Mouse (Mus musculus) MEL (cell line): ENCODE results near the gene Slc26a9. TPM values are rescaled to one million over a fixed set of nuclear protein-coding genes. Genes with fewer than 3 reads are reported as not detected.

Experiments used
- DNase-seq: peaks from one replicate; pipeline ENCODE4 v3.0.0; 2011; ENCODE audit warnings: low read depth, low spot score
- H3K27ac ChIP-seq: 2 replicates; pipeline ENCODE4 v1.5.1; 2012; ENCODE audit warnings: low read depth, mild to moderate bottlenecking, control low read depth, low read length, moderate library complexity; ENCODE audit not compliant: control insufficient read depth
- H3K27me3 ChIP-seq, 2 experiments: fragments of 150-350 bp in 1 of 2; sonication (generic) in 1 of 2; 2 replicates each; pipeline ENCODE4 v1.6.1; 2012; ENCODE audit warnings: low read length in 2 of 2, mild to moderate bottlenecking in 2 of 2, improper control_type of control experiment in 1 of 2, moderate library complexity in 1 of 2; ENCODE audit not compliant: insufficient read depth in 2 of 2, control insufficient read depth in 1 of 2
- H3K36me3 ChIP-seq, 2 experiments: 2 replicates each; pipeline ENCODE4 v1.6.1; 2012 to 2014; ENCODE audit warnings: low read length in 2 of 2, improper control_type of control experiment in 1 of 2, inconsistent platforms in 1 of 2, mild to moderate bottlenecking in 1 of 2; ENCODE audit not compliant: insufficient read depth in 2 of 2, control insufficient read depth in 1 of 2
- H3K4me1 ChIP-seq, 2 experiments: fragments of 150-350 bp in 1 of 2; sonication (generic) in 1 of 2; 2 replicates each; pipeline ENCODE4 v1.6.1; 2012; ENCODE audit warnings: low read length in 2 of 2, improper control_type of control experiment in 1 of 2, mild to moderate bottlenecking in 1 of 2; ENCODE audit not compliant: insufficient read depth in 2 of 2, control insufficient read depth in 1 of 2
- H3K4me3 ChIP-seq, 2 experiments: fragments of 150-350 bp in 1 of 2; sonication (generic) in 1 of 2; 2 replicates each; pipeline ENCODE4 v1.5.1; 2012; ENCODE audit warnings: low read depth in 2 of 2, low read length in 2 of 2, mild to moderate bottlenecking in 2 of 2, moderate library complexity in 2 of 2, control low read depth in 1 of 2, improper control_type of control experiment in 1 of 2; ENCODE audit not compliant: control insufficient read depth in 1 of 2, insufficient read depth in 1 of 2
- H3K79me2 ChIP-seq: 2 replicates; pipeline ENCODE4 v1.6.1; 2012; ENCODE audit warnings: mild to moderate bottlenecking, low read length, moderate library complexity; ENCODE audit not compliant: control insufficient read depth, poor library complexity, insufficient read depth
- H3K9ac ChIP-seq: 2 replicates; pipeline ENCODE4 v1.6.1; 2012; ENCODE audit warnings: low read depth, mild to moderate bottlenecking, control low read depth, low read length, moderate library complexity; ENCODE audit not compliant: control insufficient read depth, poor library complexity, severe bottlenecking
- H3K9me3 ChIP-seq: fragments of 150-350 bp; sonication (generic); replicated peaks from 2 replicates; pipeline ENCODE4 v1.6.1; 2012; ENCODE audit warnings: mild to moderate bottlenecking, low read length, improper control_type of control experiment, moderate library complexity; ENCODE audit not compliant: insufficient read depth
- BHLHE40 ChIP-seq: IDR thresholded peaks from 2 replicates; pipeline ENCODE4 v1.6.1; 2012; ENCODE audit warnings: low read depth, mild to moderate bottlenecking, inconsistent platforms, low read length, improper control_type of control experiment, borderline replicate concordance
- CHD1 ChIP-seq: IDR thresholded peaks from 2 replicates; pipeline ENCODE4 v1.6.1; 2012; ENCODE audit warnings: low read depth, mild to moderate bottlenecking, inconsistent platforms, low read length, improper control_type of control experiment
- CHD2 ChIP-seq: IDR thresholded peaks from 2 replicates; pipeline ENCODE4 v1.6.1; 2011; ENCODE audit warnings: low read length, improper control_type of control experiment
- E2F4 ChIP-seq: IDR thresholded peaks from 2 replicates; pipeline ENCODE4 v1.6.1; 2011; ENCODE audit warnings: low read depth, low read length, improper control_type of control experiment, borderline replicate concordance
- EP300 ChIP-seq, 2 experiments: IDR thresholded peaks; 2 replicates each; pipeline ENCODE4 v1.6.1; 2011; ENCODE audit warnings: improper control_type of control experiment in 2 of 2, low read length in 2 of 2, low read depth in 1 of 2, mild to moderate bottlenecking in 1 of 2
- ETS1 ChIP-seq: IDR thresholded peaks from 2 replicates; pipeline ENCODE4 v1.6.1; 2012; ENCODE audit warnings: low read depth, mild to moderate bottlenecking, inconsistent platforms, low read length, improper control_type of control experiment, moderate library complexity
- GATA1 ChIP-seq: IDR thresholded peaks from 2 replicates; pipeline ENCODE4 v1.6.1; 2011; ENCODE audit warnings: low read depth, low read length, improper control_type of control experiment
- KAT2A ChIP-seq: conservative IDR thresholded peaks from 2 replicates; pipeline ENCODE4 v1.6.1; 2012; ENCODE audit warnings: low read depth, low read length, improper control_type of control experiment, inconsistent platforms
- MAX ChIP-seq: IDR thresholded peaks from 2 replicates; pipeline ENCODE4 v1.6.1; 2011; ENCODE audit warnings: low read length, improper control_type of control experiment
- MEF2A ChIP-seq: IDR thresholded peaks from 2 replicates; pipeline ENCODE4 v1.6.1; 2014; ENCODE audit warnings: low read depth, mild to moderate bottlenecking, inconsistent platforms, low read length, improper control_type of control experiment; ENCODE audit not compliant: poor library complexity, insufficient replicate concordance, severe bottlenecking; ENCODE audit errors: extremely low read depth
- MYB ChIP-seq: IDR thresholded peaks from 2 replicates; pipeline ENCODE4 v1.6.1; 2011; ENCODE audit warnings: mild to moderate bottlenecking, low read depth, low read length, improper control_type of control experiment
- NELFE ChIP-seq: IDR thresholded peaks from 2 replicates; pipeline ENCODE4 v1.6.1; 2011; ENCODE audit warnings: low read depth, low read length, improper control_type of control experiment
- RAD21 ChIP-seq: IDR thresholded peaks from 2 replicates; pipeline ENCODE4 v1.6.1; 2011; ENCODE audit warnings: mild to moderate bottlenecking, low read depth, low read length, improper control_type of control experiment
- SIN3A ChIP-seq: IDR thresholded peaks from 2 replicates; pipeline ENCODE4 v1.6.1; 2012; ENCODE audit warnings: low read length, improper control_type of control experiment, inconsistent platforms
- USF1 ChIP-seq: IDR thresholded peaks from 2 replicates; pipeline ENCODE4 v1.6.1; 2014; ENCODE audit warnings: low read depth, mild to moderate bottlenecking, inconsistent platforms, low read length, improper control_type of control experiment, moderate library complexity
- ZKSCAN1 ChIP-seq: IDR thresholded peaks from 2 replicates; pipeline ENCODE4 v1.6.1; 2012; ENCODE audit warnings: low read depth, mild to moderate bottlenecking, inconsistent platforms, low read length, improper control_type of control experiment, moderate library complexity
- ZNF384 ChIP-seq: IDR thresholded peaks from 2 replicates; pipeline ENCODE4 v1.6.1; 2012; ENCODE audit warnings: low read depth, mild to moderate bottlenecking, inconsistent platforms, low read length, improper control_type of control experiment
- polyA plus RNA-seq, 2 experiments: library from polyadenylated mRNA; stranded (reverse) in 1 of 2; unstranded in 1 of 2; fragments of >175 nt in 1 of 2; fragments of >200 nt in 1 of 2; gene quantifications; 2 replicates each; pipeline versions ENCODE4 v1.2.1 to v1.2.4; 2012; ENCODE audit warnings: low replicate concordance in 2 of 2, low read depth in 1 of 2; ENCODE audit not compliant: insufficient read length in 2 of 2, insufficient read depth in 1 of 2, missing spikeins in 1 of 2
- total RNA-seq: library from RNA; depleted of rRNA; stranded (reverse); fragments of 300-350 nt; gene quantifications from 2 replicates; pipeline ENCODE4 v1.2.3, GENCODE M21; 2012

Slc26a9 gene
- total and polyA plus RNA-seq, 3 experiments: 0.04 TPM; not detected in 2

- no peak overlapping the region for H3K27ac ChIP-seq
- H3K79me2 ChIP-seq: no peaks in the 10 kb centered on the region
- H3K9me3 ChIP-seq: no peaks in the 10 kb centered on the region
- peaks cover 0 to 16% of the 10 kb centered on the region in 2 experiments; a peak in 2 of 4 replicates for H3K36me3 ChIP-seq
- peaks cover 2 to 21% of the 10 kb centered on the region in 2 experiments; a peak in 3 of 4 replicates for H3K4me1 ChIP-seq
- H3K9ac ChIP-seq: no peak overlapping the region
- no peak for TF ChIP-seq EP300 (IDR thresholded peaks at IDR 0.05; ENCODE audit: low read depth in 1 of 2, low read length in 2 of 2)
- no peak for TF ChIP-seq RAD21
- no peak for TF ChIP-seq GATA1
- no peak for TF ChIP-seq BHLHE40
- TF ChIP-seq MYB: no peak
- TF ChIP-seq USF1: no peak
- no peak for TF ChIP-seq ETS1
- TF ChIP-seq CHD1: no peak
- no peak for TF ChIP-seq NELFE
- no peak for TF ChIP-seq MAX
- TF ChIP-seq E2F4: no peak
- TF ChIP-seq ZKSCAN1: no peak
- TF ChIP-seq KAT2A: no peak
- TF ChIP-seq, all 39 proteins: peak for 0
- no peak for DNase-seq
- peaks cover 6 to 9% of the 10 kb centered on the region in 2 experiments for H3K27me3 ChIP-seq
- no peak overlapping the region for H3K4me3 ChIP-seq
These were observed 10.2 kb upstream of the Slc26a9 start for GRCm38 (mm10) chr1:131733474-131734180.

GRCm38 (mm10) chr1:131734657-131735273 is 9.1 kb upstream of the Slc26a9 start:
- Histone ChIP-seq H3K4me1 (peaks cover 2 to 21% of the 10 kb centered on the region in 2 experiments; a peak in 3 of 4 replicates), H3K27me3 (peaks cover 2 to 6% of the 10 kb centered on the region in 2 experiments; a peak in 3 of 4 replicates), H3K9ac (no peak overlapping the region), H3K27ac (no peak overlapping the region), H3K36me3 (peaks cover 0 to 16% of the 10 kb centered on the region in 2 experiments; a peak in 2 of 4 replicates), H3K79me2 (no peaks in the 10 kb centered on the region)
- TF ChIP-seq CHD2 (no peak), MEF2A (no peak), ZNF384 (no peak), SIN3A (no peak)
- TF ChIP-seq, all 39 proteins: peak for 0
- Histone ChIP-seq H3K9me3 (no peaks in the 10 kb centered on the region), H3K4me3 (no peak overlapping the region)
- DNase-seq: no peak
